Mouse (Mus musculus) right cerebral cortex, adult 18-20 months (tissue): ENCODE results near the gene Ankrd33.

Experiments
- DNase-seq: peaks from one replicate; pipeline ENCODE4 v3.0.0; 2022; ENCODE audit warnings: mixed read lengths

The Ankrd33 gene

GRCm38 (mm10) chr15:101125561-101125960 is 10.0 kb downstream of the Ankrd33 start:
- DNase-seq, result no peak

- DNase-seq, result no peak
Observed at GRCm38 (mm10) chr15:101126876-101127544, 11.5 kb downstream of the Ankrd33 start.

GRCm38 (mm10) chr15:101128181-101129089 is 12.9 kb downstream of the Ankrd33 start, which contains the start of gene Acvrl1:
Gene Acvrl1, plus strand, starts transcription at chr15:101128522.
- DNase-seq, result no peak

- DNase-seq, result no peak
Observed at GRCm38 (mm10) chr15:101129412-101129811, 13.9 kb downstream of the Ankrd33 start.

GRCm38 (mm10) chr15:101131498-101131897 is 15.9 kb downstream of the Ankrd33 start:
- DNase-seq, result no peak

GRCm38 (mm10) chr15:101132041-101132440 is 16.5 kb downstream of the Ankrd33 start:
- DNase-seq, result no peak

GRCm38 (mm10) chr15:101132761-101133160 is 17.2 kb downstream of the Ankrd33 start:
- DNase-seq, result no peak

GRCm38 (mm10) chr15:101133993-101134704 is 18.6 kb downstream of the Ankrd33 start:
- DNase-seq, result no peak

- DNase-seq, result no peak
Observed at GRCm38 (mm10) chr15:101135405-101135804, 19.9 kb downstream of the Ankrd33 start.

GRCm38 (mm10) chr15:101137455-101137854 is 21.9 kb downstream of the Ankrd33 start:
- DNase-seq, result no peak

GRCm38 (mm10) chr15:101138675-101139074 is 23.1 kb downstream of the Ankrd33 start:
- no peak for DNase-seq

- no peak for DNase-seq
Observed at GRCm38 (mm10) chr15:101139885-101140284, 24.3 kb downstream of the Ankrd33 start.

GRCm38 (mm10) chr15:101140587-101140986 is 25.0 kb downstream of the Ankrd33 start:
- no peak for DNase-seq

GRCm38 (mm10) chr15:101141061-101141541 is 25.5 kb downstream of the Ankrd33 start:
- DNase-seq, result no peak

- no peak for DNase-seq
Observed at GRCm38 (mm10) chr15:101142672-101143071, 27.1 kb downstream of the Ankrd33 start.

- peak; percentile 52 for DNase-seq
Observed at GRCm38 (mm10) chr15:101143494-101143893, 27.9 kb downstream of the Ankrd33 start.

- DNase-seq, result no peak
Observed at GRCm38 (mm10) chr15:101144176-101144575, 28.6 kb downstream of the Ankrd33 start.

GRCm38 (mm10) chr15:101144779-101145178 is 29.2 kb downstream of the Ankrd33 start:
- DNase-seq, result no peak

GRCm38 (mm10) chr15:101145424-101146099 is 30.0 kb downstream of the Ankrd33 start:
- peak; percentile 93 for DNase-seq

- no peak for DNase-seq
Observed at GRCm38 (mm10) chr15:101146100-101146965, 30.8 kb downstream of the Ankrd33 start.
